Comparison of ENCODE assay signal across 10 mouse cellular contexts in genomic region chr3:121448606-121449005, GRCm38 (mm10). TPM values are rescaled to one million over a fixed set of nuclear protein-coding genes. Genes with fewer than 3 reads are reported as not detected.
DNase-seq lines count a peak whose midpoint lies in the region; ATAC-seq and TF ChIP-seq lines count a peak whose summit lies in the region.
"Had no signal": no experiment of that assay in that cellular context is flagged by ENCODE, and none has a peak within 500 bp of the region (broad histone marks: within the 10 kb centered on the region; RNA-seq: fewer than 3 reads in every experiment).

No protein-coding gene starts in this region.

- H3K4me3 ChIP-seq in gastrocnemius, adult 2 months: peak overlapping the region; percentile 57; the same call in 1 of the 2 replicates
- no peak overlapping the region for H3K4me3 ChIP-seq in liver, postnatal 0 days (ENCODE audit: low read depth, low read length)
- no peak overlapping the region for H3K4me3 ChIP-seq in liver, embryonic 12.5 days
- no peak overlapping the region for H3K4me3 ChIP-seq in forebrain, embryonic 16.5 days (replicated peaks; ENCODE audit: low read length)
- no peak overlapping the region for H3K4me3 ChIP-seq in neural tube, embryonic 15.5 days (replicated peaks)

- H3K9me3 ChIP-seq in liver, postnatal 0 days (ENCODE audit: low read length): no peaks in the 10 kb centered on the region
- H3K9me3 ChIP-seq in liver, embryonic 12.5 days (replicated peaks): no peaks in the 10 kb centered on the region
- no peaks in the 10 kb centered on the region for H3K9me3 ChIP-seq in forebrain, embryonic 16.5 days (ENCODE audit: control insufficient read depth, low read length)
- no peaks in the 10 kb centered on the region for H3K9me3 ChIP-seq in neural tube, embryonic 15.5 days (replicated peaks)

- TF ChIP-seq CTCF in gastrocnemius, adult 2 months (IDR thresholded peaks at IDR 0.05): no peak
- TF ChIP-seq CTCF in liver, postnatal 0 days (IDR thresholded peaks at IDR 0.05; ENCODE audit: low read depth): no peak

- no peak for DNase-seq in gastrocnemius, adult 2 months
- no peak for DNase-seq in gastrocnemius, postnatal 36 days
- DNase-seq in liver, postnatal 0 days: no peak
- DNase-seq in lung, postnatal 14 days: no peak
- DNase-seq in right cerebral cortex, postnatal 25 days: no peak
- DNase-seq: gastrocnemius, postnatal 14 days had no signal

- H3K4me2 ChIP-seq in liver, postnatal 0 days (ENCODE audit: low read depth, low read length): no peak overlapping the region
- no peak overlapping the region for H3K4me2 ChIP-seq in liver, embryonic 12.5 days
- H3K4me2 ChIP-seq in forebrain, embryonic 16.5 days (ENCODE audit: low read length): 0 out of 2 replicates have a peak overlapping the region, but pooled peaks have one; percentile 12
- peak overlapping the region; percentile 36 for H3K4me2 ChIP-seq in neural tube, embryonic 15.5 days

- ATAC-seq in liver, postnatal 0 days: no peak
- no peak for ATAC-seq in liver, embryonic 12.5 days
- peak; percentile 55 for ATAC-seq in forebrain, embryonic 16.5 days
- ATAC-seq in neural tube, embryonic 15.5 days (ENCODE audit: low FRiP score): peak; percentile 65; the same call in 1 of the 2 replicates

- TF ChIP-seq EP300 in liver, postnatal 0 days (IDR thresholded peaks at IDR 0.05; ENCODE audit: low read depth): no peak

- peaks cover 19% of the 10 kb centered on the region for H3K36me3 ChIP-seq in liver, postnatal 0 days (replicated peaks; ENCODE audit: insufficient read depth, low read length)
- peaks cover 43% of the 10 kb centered on the region for H3K36me3 ChIP-seq in liver, embryonic 12.5 days
- peaks cover 9% of the 10 kb centered on the region for H3K36me3 ChIP-seq in forebrain, embryonic 16.5 days (ENCODE audit: control insufficient read depth, insufficient read depth)
- H3K36me3 ChIP-seq in neural tube, embryonic 15.5 days: peaks cover 20% of the 10 kb centered on the region

- intact Hi-C loops in gastrocnemius, adult 2 months (cut with DNase I): no loop called here
- intact Hi-C loops in gastrocnemius, postnatal 36 days (cut with DNase I): no loop called here

- peak overlapping the region; percentile 28; the same call in 1 of the 2 replicates for H3K27ac ChIP-seq in gastrocnemius, adult 2 months
- peak overlapping the region; percentile 66 for H3K27ac ChIP-seq in liver, postnatal 0 days (ENCODE audit: low read depth)
- H3K27ac ChIP-seq in liver, embryonic 12.5 days: no peak overlapping the region
- no peak overlapping the region for H3K27ac ChIP-seq in forebrain, embryonic 16.5 days (ENCODE audit: low read length)
- peak overlapping the region; percentile 42 for H3K27ac ChIP-seq in neural tube, embryonic 15.5 days (replicated peaks)
- H3K27ac ChIP-seq: macrophage had no signal

- 84% methylated on average over 8 of the region's 8 CpGs for WGBS in liver, postnatal 0 days (ENCODE audit: insufficient replicate concordance)
- WGBS in liver, embryonic 12.5 days (ENCODE audit: insufficient replicate concordance): 81% methylated on average over 8 of the region's 8 CpGs
- 38% methylated on average over 8 of the region's 8 CpGs for WGBS in forebrain, embryonic 16.5 days
- WGBS in neural tube, embryonic 15.5 days: 29% methylated on average over 8 of the region's 8 CpGs

- H3K27me3 ChIP-seq in liver, postnatal 0 days (ENCODE audit: insufficient read depth, low read length): no peaks in the 10 kb centered on the region
- no peaks in the 10 kb centered on the region for H3K27me3 ChIP-seq in liver, embryonic 12.5 days (replicated peaks)
- no peaks in the 10 kb centered on the region for H3K27me3 ChIP-seq in forebrain, embryonic 16.5 days (replicated peaks; ENCODE audit: control insufficient read depth, insufficient read depth, low read length)
- H3K27me3 ChIP-seq in neural tube, embryonic 15.5 days (replicated peaks): no peaks in the 10 kb centered on the region

- H3K9ac ChIP-seq in liver, postnatal 0 days (replicated peaks): no peak overlapping the region
- no peak overlapping the region for H3K9ac ChIP-seq in liver, embryonic 12.5 days
- no peak overlapping the region for H3K9ac ChIP-seq in forebrain, embryonic 16.5 days (replicated peaks; ENCODE audit: low read depth, low read length)
- H3K9ac ChIP-seq in neural tube, embryonic 15.5 days (replicated peaks): no peak overlapping the region

- H3K4me1 ChIP-seq in liver, postnatal 0 days (ENCODE audit: insufficient read depth): peaks cover 20% of the 10 kb centered on the region
- H3K4me1 ChIP-seq in liver, embryonic 12.5 days: peaks cover 43% of the 10 kb centered on the region
- H3K4me1 ChIP-seq in forebrain, embryonic 16.5 days (replicated peaks; ENCODE audit: control insufficient read depth, insufficient read depth, low read length): peaks cover 14% of the 10 kb centered on the region
- H3K4me1 ChIP-seq in neural tube, embryonic 15.5 days: peaks cover 31% of the 10 kb centered on the region

RNA-seq across cellular contexts. Expression of gene Cnn3, which starts 22.3 kb away (rescaled TPM):
- 10 to 100 TPM; 16.5 to 28.2 TPM for total RNA-seq in gastrocnemius, adult 2 months (2021)
- 10 to 100 TPM; 19.5 to 22.7 TPM for total RNA-seq in gastrocnemius, postnatal 36 days (2021)
- polyA plus RNA-seq in liver, postnatal 0 days (2015; fragmentation: Nextera tagmentation; extraction: Ambion mirVana): 128 and 143 TPM in 2 replicates
- 138 and 143 TPM in 2 replicates for polyA plus RNA-seq in liver, embryonic 12.5 days (2016; fragmentation: Nextera tagmentation; extraction: Ambion mirVana)
- 554 and 700 TPM in 2 replicates for polyA plus RNA-seq in forebrain, embryonic 16.5 days (2015; fragmentation: Nextera tagmentation; extraction: Ambion mirVana)
- 381 and 465 TPM in 2 replicates for polyA plus RNA-seq in neural tube, embryonic 15.5 days (2015; fragmentation: Nextera tagmentation; extraction: Ambion mirVana)

Comparison
In these comparisons a context has a peak if more than half of its experiments do, and no peak if none do; other contexts are left out.
1. H3K27ac ChIP-seq: peak in gastrocnemius, adult 2 months (single experiment), liver, postnatal 0 days (single experiment) and neural tube, embryonic 15.5 days (single experiment); none in liver, embryonic 12.5 days (single experiment) and forebrain, embryonic 16.5 days (single experiment).
2. ATAC-seq: peak in forebrain, embryonic 16.5 days (single experiment) and neural tube, embryonic 15.5 days (single experiment); none in liver, postnatal 0 days (single experiment) and liver, embryonic 12.5 days (single experiment).
3. H3K4me2 ChIP-seq: peak in forebrain, embryonic 16.5 days (single experiment) and neural tube, embryonic 15.5 days (single experiment); none in liver, postnatal 0 days (single experiment) and liver, embryonic 12.5 days (single experiment).